Mouse (Mus musculus) liver, embryonic 12.5 days (tissue): ENCODE results near the gene A2ml1. TPM values are rescaled to one million over a fixed set of nuclear protein-coding genes. Genes with fewer than 3 reads are reported as not detected.

Experiments used
- ATAC-seq: fragments of 200-750 bp; cut with Nextera tagmentation; 2 replicates; pipeline ENCODE4 v1.8.0; 2017; ENCODE audit warnings: moderate number of reproducible peaks, mild to moderate bottlenecking, moderate library complexity
- H3K27ac ChIP-seq: fragments of 300-500 bp; sonication (generic); 2 replicates; pipeline ENCODE4 v1.5.1; 2016; ENCODE audit warnings: mild to moderate bottlenecking
- H3K27me3 ChIP-seq: fragments of 300-500 bp; sonication (generic); replicated peaks from 2 replicates; pipeline ENCODE4 v1.6.1; 2016; ENCODE audit warnings: mild to moderate bottlenecking, moderate library complexity
- H3K36me3 ChIP-seq: fragments of 300-500 bp; sonication (generic); 2 replicates; pipeline ENCODE4 v1.6.1; 2016; ENCODE audit warnings: mild to moderate bottlenecking, moderate library complexity
- H3K4me1 ChIP-seq: fragments of 300-500 bp; sonication (generic); 2 replicates; pipeline ENCODE4 v1.6.1; 2016
- H3K4me2 ChIP-seq: fragments of 300-500 bp; sonication (generic); 2 replicates; pipeline ENCODE4 v1.6.1; 2016; ENCODE audit warnings: mild to moderate bottlenecking, moderate library complexity
- H3K4me3 ChIP-seq: fragments of 300-500 bp; sonication (generic); 2 replicates; pipeline ENCODE4 v1.5.1; 2016; ENCODE audit warnings: mild to moderate bottlenecking, moderate library complexity
- H3K9ac ChIP-seq: fragments of 300-500 bp; sonication (generic); 2 replicates; pipeline ENCODE4 v1.6.1; 2016; ENCODE audit warnings: mild to moderate bottlenecking, moderate library complexity
- H3K9me3 ChIP-seq: fragments of 300-500 bp; sonication (generic); replicated peaks from 2 replicates; pipeline ENCODE4 v1.6.1; 2016; ENCODE audit warnings: mild to moderate bottlenecking, moderate library complexity
- WGBS: fragments of 180-500 bp; shearing (Covaris S2); methylation state at CpG from one replicate; pipeline ENCODE4 v1.1.7; 2016; ENCODE audit not compliant: insufficient replicate concordance; 5-methylcytosine and 5-hydroxymethylcytosine counted together
- polyA plus RNA-seq: library from polyadenylated mRNA; unstranded; fragments of >200 nt; fragmentation: Nextera tagmentation; extraction: Ambion mirVana; gene quantifications from 2 replicates; pipeline ENCODE4 v1.2.1, GENCODE M21; 2016

Gene A2ml1
- polyA plus RNA-seq, 1 experiment from 2014 or later, result 1.7 TPM

- Histone ChIP-seq H3K9me3 (no peaks in the 10 kb centered on the region), H3K4me3 (no peak overlapping the region), H3K4me2 (no peak overlapping the region), H3K9ac (no peak overlapping the region), H3K27ac (no peak overlapping the region), H3K27me3 (no peaks in the 10 kb centered on the region), H3K36me3 (no peaks in the 10 kb centered on the region), H3K4me1 (no peaks in the 10 kb centered on the region)
- no peak for ATAC-seq
- WGBS, result 62% methylated on average over 2 of the region's 2 CpGs
Observed at GRCm38 (mm10) chr6:128505676-128506236, 75.7 kb downstream of the A2ml1 start.

GRCm38 (mm10) chr6:128504743-128505142, 76.7 kb downstream of the A2ml1 start:
- 66% methylated on average over 5 of the region's 5 CpGs for WGBS
- no peak overlapping the region for H3K4me2 ChIP-seq
- no peak overlapping the region for H3K9ac ChIP-seq
- H3K4me3 ChIP-seq, result no peak overlapping the region
- no peaks in the 10 kb centered on the region for H3K27me3 ChIP-seq
- no peaks in the 10 kb centered on the region for H3K9me3 ChIP-seq
- H3K27ac ChIP-seq, result no peak overlapping the region
- no peaks in the 10 kb centered on the region for H3K36me3 ChIP-seq
- no peak for ATAC-seq
- no peaks in the 10 kb centered on the region for H3K4me1 ChIP-seq

- no peaks in the 10 kb centered on the region for H3K9me3 ChIP-seq
- H3K4me1 ChIP-seq, result no peaks in the 10 kb centered on the region
- no peak for ATAC-seq
- H3K27me3 ChIP-seq, result no peaks in the 10 kb centered on the region
- no peak overlapping the region for H3K4me2 ChIP-seq
- peaks cover 5% of the 10 kb centered on the region for H3K36me3 ChIP-seq
- WGBS, result 77% methylated on average over 1 of the region's 1 CpGs
- H3K27ac ChIP-seq, result no peak overlapping the region
- no peak overlapping the region for H3K9ac ChIP-seq
- H3K4me3 ChIP-seq, result no peak overlapping the region
Observed at GRCm38 (mm10) chr6:128495346-128495745, 86.1 kb downstream of the A2ml1 start.

- no peak overlapping the region for H3K9ac ChIP-seq
- H3K27ac ChIP-seq, result no peak overlapping the region
- peaks cover 7% of the 10 kb centered on the region for H3K36me3 ChIP-seq
- WGBS, result 60% methylated on average over 15 of the region's 15 CpGs
- no peaks in the 10 kb centered on the region for H3K9me3 ChIP-seq
- no peak overlapping the region for H3K4me2 ChIP-seq
- H3K27me3 ChIP-seq, result no peaks in the 10 kb centered on the region
- ATAC-seq, result no peak
- no peak overlapping the region for H3K4me3 ChIP-seq
- H3K4me1 ChIP-seq, result no peaks in the 10 kb centered on the region
Observed at GRCm38 (mm10) chr6:128494646-128495331, 86.6 kb downstream of the A2ml1 start.

- no peak overlapping the region for H3K27ac ChIP-seq
- 71% methylated on average over 4 of the region's 4 CpGs for WGBS
- no peak for ATAC-seq
Observed at GRCm38 (mm10) chr6:128491916-128492315, 89.5 kb downstream of the A2ml1 start.

GRCm38 (mm10) chr6:128490141-128490540, 91.3 kb downstream of the A2ml1 start:
- peaks cover 7% of the 10 kb centered on the region for H3K36me3 ChIP-seq
- H3K27ac ChIP-seq, result no peak overlapping the region
- no peaks in the 10 kb centered on the region for H3K27me3 ChIP-seq
- no peak overlapping the region for H3K9ac ChIP-seq
- H3K4me1 ChIP-seq, result no peaks in the 10 kb centered on the region
- H3K4me2 ChIP-seq, result no peak overlapping the region
- H3K4me3 ChIP-seq, result no peak overlapping the region
- no peaks in the 10 kb centered on the region for H3K9me3 ChIP-seq
- no peak for ATAC-seq
- 81% methylated on average over 10 of the region's 10 CpGs for WGBS

More at GRCm38 (mm10) chr6:128491916-128492315, 89.5 kb downstream of the A2ml1 start:
- Histone ChIP-seq H3K4me2 (no peak overlapping the region), H3K9me3 (no peaks in the 10 kb centered on the region), H3K9ac (no peak overlapping the region), H3K4me1 (no peaks in the 10 kb centered on the region), H3K27me3 (no peaks in the 10 kb centered on the region), H3K36me3 (peaks cover 7% of the 10 kb centered on the region), H3K4me3 (no peak overlapping the region)

Other genes with a start within 250 kb of the A2ml1 start
- 4.7 and 4.8 TPM in 2 replicates for gene Tulp3, start 225.8 kb downstream of the A2ml1 start, polyA plus RNA-seq
- 78.6 and 81.0 TPM in 2 replicates for gene Rhno1, start 218.7 kb downstream of the A2ml1 start, polyA plus RNA-seq
- gene Foxm1, start 218.6 kb downstream of the A2ml1 start, polyA plus RNA-seq, result 24.5 and 26.6 TPM in 2 replicates
- gene Tex52, start 206.2 kb downstream of the A2ml1 start, polyA plus RNA-seq, result not detected in 2 replicates
- not detected in 2 replicates for gene Gm44596, start 206.1 kb downstream of the A2ml1 start, polyA plus RNA-seq
- 1.3 and 1.6 TPM in 2 replicates for gene Nrip2, start 182.3 kb downstream of the A2ml1 start, polyA plus RNA-seq
- gene Itfg2, start 156.7 kb downstream of the A2ml1 start, polyA plus RNA-seq, result 18.5 and 20.3 TPM in 2 replicates
- gene Fkbp4, start 142.9 kb downstream of the A2ml1 start, polyA plus RNA-seq, result 332 and 346 TPM in 2 replicates
- 38.6 and 46.3 TPM in 2 replicates for gene Pzp, start 54.9 kb downstream of the A2ml1 start, polyA plus RNA-seq
- gene Klrb1a, start 41.9 kb upstream of the A2ml1 start, polyA plus RNA-seq, result 0.12 TPM in 1 of 2 replicates, not detected in the other
- not detected in 2 replicates for gene Clec2h, start 80.8 kb upstream of the A2ml1 start, polyA plus RNA-seq
- gene Klrb1, start 141.5 kb upstream of the A2ml1 start, polyA plus RNA-seq, result not detected in 2 replicates
- 0.10 TPM in 1 of 2 replicates, not detected in the other for gene Klrb1c, start 207.6 kb upstream of the A2ml1 start, polyA plus RNA-seq
- not detected in 2 replicates for gene Gm44511, start 244.7 kb upstream of the A2ml1 start, polyA plus RNA-seq
- not detected in 2 replicates for gene Klrb1b, start 244.7 kb upstream of the A2ml1 start, polyA plus RNA-seq